Mouse (Mus musculus) embryonic fibroblast, embryonic 13.5 days (primary cell): ENCODE measurements at regions not wholly inside any gene's neighbourhood (a gene's known extent, or its start where the extent isn't known, plus 50 kb on each side); places are given as distances from the start of the nearest gene placed in this dataset.

Experiments used
- CTCF ChIP-seq: IDR thresholded peaks from 2 replicates; pipeline ENCODE4 v1.5.1; 2011; ENCODE audit warnings: mild to moderate bottlenecking, control low read depth, low read length, moderate library complexity, borderline replicate concordance; ENCODE audit not compliant: insufficient read depth
- POLR2A ChIP-seq: IDR thresholded peaks from 2 replicates; pipeline ENCODE4 v1.6.1; 2011; ENCODE audit warnings: low read depth, mild to moderate bottlenecking, control low read depth, low read length, moderate library complexity

DNA sequence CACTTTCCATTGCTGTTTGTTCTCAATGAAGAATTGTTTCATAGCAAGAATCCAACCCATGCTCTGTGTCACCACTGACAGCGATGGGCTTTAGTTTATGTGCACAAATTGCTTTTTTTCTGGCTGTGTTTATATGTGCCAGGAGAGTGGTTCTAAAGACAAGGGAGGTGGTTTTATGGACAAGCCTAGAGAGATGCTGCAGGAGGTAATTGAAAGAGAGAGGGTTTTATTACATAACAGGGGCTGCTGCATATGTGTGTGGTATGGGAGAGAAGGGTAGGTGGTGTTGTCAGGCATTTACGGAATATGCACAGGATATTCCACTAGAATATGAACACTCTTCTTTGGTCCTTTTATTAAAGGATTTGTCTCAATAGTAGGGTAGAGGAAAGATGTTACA lies 340.2 kb downstream of the Btg1 start:
- TF ChIP-seq CTCF (no peak), POLR2A (no peak)
